Mouse (Mus musculus): Measurements from ENCODE around the gene Tmsb15l. TPM values are rescaled to one million over a fixed set of nuclear protein-coding genes. Genes with fewer than 3 reads are reported as not detected.
"Not testable (repeated sequence)": the region's sequence is repeated elsewhere in the genome, so short reads cannot be mapped to it uniquely, and the experiment has no call there.

Tmsb15l gene
- polyA plus RNA-seq, 1 experiment from 2014 or later: 5.7 TPM

GRCm38 (mm10) chrX:136959688-136960087 is 17.0 kb downstream of the Tmsb15l start:
- Histone ChIP-seq H3K27ac (replicated peaks) (no peak overlapping the region), H3K4me3 (no peak overlapping the region), H3K4me1 (no peaks in the 10 kb centered on the region), H3K27me3 (replicated peaks; ENCODE audit: low read depth, poor library complexity, severe bottlenecking) (no peaks in the 10 kb centered on the region), H3K9me3 (no peaks in the 10 kb centered on the region), H3K36me3 (replicated peaks) (no peaks in the 10 kb centered on the region)
- DNase-seq (ENCODE audit: low spot score): no peak
- 33% methylated on average over 2 of the region's 2 CpGs for WGBS

- not testable (repeated sequence) for H3K27me3 ChIP-seq (replicated peaks; ENCODE audit: low read depth, poor library complexity, severe bottlenecking); H3K36me3 ChIP-seq (replicated peaks); H3K9me3 ChIP-seq; H3K27ac ChIP-seq (replicated peaks); H3K4me1 ChIP-seq; DNase-seq (ENCODE audit: low spot score)
- 61% methylated on average over 5 of the region's 5 CpGs for WGBS
- H3K4me3 ChIP-seq: peak overlapping the region; percentile 53
Observed at GRCm38 (mm10) chrX:136958300-136958699, 18.4 kb downstream of the Tmsb15l start.

GRCm38 (mm10) chrX:136957583-136958279 is 18.9 kb downstream of the Tmsb15l start:
- not testable (repeated sequence) for H3K4me1 ChIP-seq; H3K27ac ChIP-seq (replicated peaks); H3K9me3 ChIP-seq; H3K27me3 ChIP-seq (replicated peaks; ENCODE audit: low read depth, poor library complexity, severe bottlenecking); H3K36me3 ChIP-seq (replicated peaks)
- H3K4me3 ChIP-seq: peak overlapping the region; percentile 53
- 30% methylated on average over 13 of the region's 13 CpGs for WGBS
- peak; percentile 76 for DNase-seq (ENCODE audit: low spot score)

GRCm38 (mm10) chrX:136937985-136938384 is 38.7 kb downstream of the Tmsb15l start:
- Histone ChIP-seq H3K27me3 (replicated peaks; ENCODE audit: low read depth, poor library complexity, severe bottlenecking) (peaks cover 4% of the 10 kb centered on the region; the same call in 1 of the 2 replicates), H3K4me1 (no peaks in the 10 kb centered on the region), H3K4me3 (no peak overlapping the region), H3K27ac (replicated peaks) (no peak overlapping the region), H3K9me3 (no peaks in the 10 kb centered on the region), H3K36me3 (replicated peaks) (no peaks in the 10 kb centered on the region)
- DNase-seq (ENCODE audit: low spot score): no peak
- WGBS: 51% methylated on average over 3 of the region's 3 CpGs

- 89% methylated on average over 14 of the region's 14 CpGs for WGBS
- DNase-seq (ENCODE audit: low spot score): no peak
- Histone ChIP-seq H3K9me3 (peaks cover 2% of the 10 kb centered on the region; the same call in 1 of the 2 replicates), H3K36me3 (replicated peaks) (no peaks in the 10 kb centered on the region), H3K4me1 (no peaks in the 10 kb centered on the region), H3K4me3 (no peak within 1 kb of the TSS), H3K27me3 (replicated peaks; ENCODE audit: low read depth, poor library complexity, severe bottlenecking) (no peaks in the 10 kb centered on the region), H3K27ac (replicated peaks) (no peak within 1 kb of the TSS)
Observed at GRCm38 (mm10) chrX:136927031-136927430, 49.6 kb downstream of the Tmsb15l start, which contains the start of gene H2bfm. Gene H2bfm, plus strand, starts transcription at chrX:136927325.

GRCm38 (mm10) chrX:136925863-136926262 is 50.8 kb downstream of the Tmsb15l start:
- H3K27me3 ChIP-seq (replicated peaks; ENCODE audit: low read depth, poor library complexity, severe bottlenecking): no peaks in the 10 kb centered on the region
- DNase-seq (ENCODE audit: low spot score): no peak
- no peaks in the 10 kb centered on the region for H3K36me3 ChIP-seq (replicated peaks)
- peaks cover 2% of the 10 kb centered on the region; the same call in 1 of the 2 replicates for H3K9me3 ChIP-seq
- no peaks in the 10 kb centered on the region for H3K4me1 ChIP-seq
- no peak overlapping the region for H3K4me3 ChIP-seq
- H3K27ac ChIP-seq (replicated peaks): no peak overlapping the region

Other genes starting within 250 kb of the Tmsb15l start
- 573 and 588 TPM in 2 replicates for gene Morf4l2, start 233.2 kb downstream of the Tmsb15l start, polyA plus RNA-seq (2016; fragmentation: Nextera tagmentation; extraction: Ambion mirVana)
- 0.08 TPM in 1 of 2 replicates, not detected in the other for gene Glra4, start 196.7 kb downstream of the Tmsb15l start, polyA plus RNA-seq (2016; fragmentation: Nextera tagmentation; extraction: Ambion mirVana)
- gene Plp1, start 154.2 kb downstream of the Tmsb15l start, polyA plus RNA-seq (2016; fragmentation: Nextera tagmentation; extraction: Ambion mirVana): 11.4 and 11.7 TPM in 2 replicates
- gene Rab9b, start 108.1 kb downstream of the Tmsb15l start, polyA plus RNA-seq (2016; fragmentation: Nextera tagmentation; extraction: Ambion mirVana): 0.35 and 0.56 TPM in 2 replicates
- gene H2bfm, start 49.5 kb downstream of the Tmsb15l start, polyA plus RNA-seq (2016; fragmentation: Nextera tagmentation; extraction: Ambion mirVana): not detected in 2 replicates
- gene Tmsb15b2, start 1.4 kb downstream of the Tmsb15l start, polyA plus RNA-seq (2016; fragmentation: Nextera tagmentation; extraction: Ambion mirVana): 50.6 and 62.9 TPM in 2 replicates
- gene Tmsb15b1, start within 50 bp of the Tmsb15l start, polyA plus RNA-seq (2016; fragmentation: Nextera tagmentation; extraction: Ambion mirVana): 22.7 and 25.2 TPM in 2 replicates
- gene Zcchc18, start 16.3 kb upstream of the Tmsb15l start, polyA plus RNA-seq (2016; fragmentation: Nextera tagmentation; extraction: Ambion mirVana): 32.5 and 39.2 TPM in 2 replicates
- 14.0 and 14.3 TPM in 2 replicates for gene Slc25a53, start 61.4 kb upstream of the Tmsb15l start, polyA plus RNA-seq (2016; fragmentation: Nextera tagmentation; extraction: Ambion mirVana)
- 16.6 and 16.9 TPM in 2 replicates for gene Fam199x, start 72.7 kb upstream of the Tmsb15l start, polyA plus RNA-seq (2016; fragmentation: Nextera tagmentation; extraction: Ambion mirVana)
- gene Esx1, start 145.2 kb upstream of the Tmsb15l start, polyA plus RNA-seq (2016; fragmentation: Nextera tagmentation; extraction: Ambion mirVana): not detected in 2 replicates

Measured in embryonic facial prominence, embryonic 10.5 days (tissue).